Mouse (Mus musculus): Measurements from ENCODE around the gene Gatb. TPM values are rescaled to one million over a fixed set of nuclear protein-coding genes. Genes with fewer than 3 reads are reported as not detected.

The Gatb gene
- total and polyA plus RNA-seq, 2 experiments from 2014 or later: 21.1 to 62.9 TPM

DNA sequence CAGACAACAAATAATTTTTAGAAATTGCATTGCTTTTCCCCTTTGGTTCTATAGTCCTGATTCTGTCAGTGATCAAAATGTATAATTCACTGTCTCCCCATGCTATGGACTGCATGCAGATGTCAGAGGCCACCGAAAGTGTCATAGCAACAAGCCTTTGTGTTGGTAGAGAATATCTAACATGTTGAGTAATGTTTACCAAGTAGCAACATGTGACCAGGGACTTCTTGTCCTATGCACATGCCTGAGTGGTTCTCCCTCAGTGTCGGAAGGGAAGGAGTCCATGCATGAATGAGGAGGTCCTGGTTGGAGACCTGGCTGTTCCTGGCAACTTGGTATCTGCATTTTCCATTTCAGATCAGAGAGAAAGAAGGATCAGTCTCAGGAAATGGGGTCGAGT lies 92.2 kb downstream of the Gatb start:
- no peaks in the 10 kb centered on the region for H3K36me3 ChIP-seq (ENCODE audit: insufficient read depth)
- no peak for DNase-seq
- ATAC-seq: no peak
- H3K27me3 ChIP-seq (ENCODE audit: insufficient read depth, low read length): no peaks in the 10 kb centered on the region
- no peak overlapping the region for H3K27ac ChIP-seq (ENCODE audit: low read depth, low read length)
- 76% methylated on average over 3 of the region's 3 CpGs for WGBS
- H3K9me3 ChIP-seq (ENCODE audit: low read length): no peaks in the 10 kb centered on the region
- TF ChIP-seq CTCF (IDR thresholded peaks at IDR 0.05; ENCODE audit: low read depth): no peak
- peaks cover 16% of the 10 kb centered on the region for H3K4me1 ChIP-seq (ENCODE audit: insufficient read depth)
- no peak overlapping the region for H3K4me2 ChIP-seq (ENCODE audit: low read depth)
- H3K4me3 ChIP-seq (ENCODE audit: low read depth, low read length): no peak overlapping the region
- H3K9ac ChIP-seq: no peak overlapping the region

GRCm38 (mm10) chr3:85666736-85667135 lies 92.8 kb downstream of the Gatb start:
- Histone ChIP-seq H3K9ac (no peak overlapping the region), H3K27me3 (ENCODE audit: insufficient read depth, low read length) (no peaks in the 10 kb centered on the region), H3K4me3 (ENCODE audit: low read depth, low read length) (no peak overlapping the region), H3K4me1 (ENCODE audit: insufficient read depth) (peaks cover 16% of the 10 kb centered on the region), H3K36me3 (ENCODE audit: insufficient read depth) (no peaks in the 10 kb centered on the region), H3K27ac (ENCODE audit: low read depth, low read length) (peak overlapping the region; percentile 36; the same call in 1 of the 2 replicates), H3K4me2 (ENCODE audit: low read depth) (no peak overlapping the region), H3K9me3 (ENCODE audit: low read length) (no peaks in the 10 kb centered on the region)
- 61% methylated on average over 12 of the region's 12 CpGs for WGBS
- no peak for TF ChIP-seq CTCF (IDR thresholded peaks at IDR 0.05; ENCODE audit: low read depth)
- no peak for DNase-seq
- ATAC-seq: peak; percentile 24

DNA sequence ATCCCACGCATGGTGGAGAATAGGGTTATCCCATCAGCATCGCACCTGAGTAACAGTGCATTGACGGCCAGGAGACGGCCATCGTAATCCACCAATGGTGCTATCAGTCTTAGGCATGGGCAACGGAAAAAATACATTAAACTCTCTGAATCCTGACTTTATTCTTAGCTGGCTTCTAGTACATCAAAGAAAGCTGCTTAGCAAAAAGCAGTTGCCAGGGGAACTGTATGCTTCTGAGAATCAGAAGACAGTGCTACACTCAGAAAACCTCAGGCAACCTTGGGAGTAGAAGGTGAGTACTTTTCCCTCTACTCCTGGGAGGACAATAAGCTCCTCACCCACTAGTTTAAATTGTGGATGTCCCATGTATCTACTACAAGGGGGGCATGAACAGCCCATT lies 93.8 kb downstream of the Gatb start:
- no peak for TF ChIP-seq CTCF (IDR thresholded peaks at IDR 0.05; ENCODE audit: low read depth)
- Histone ChIP-seq H3K27ac (ENCODE audit: low read depth, low read length) (peak overlapping the region; percentile 36; the same call in 1 of the 2 replicates), H3K36me3 (ENCODE audit: insufficient read depth) (no peaks in the 10 kb centered on the region), H3K9me3 (ENCODE audit: low read length) (no peaks in the 10 kb centered on the region), H3K4me2 (ENCODE audit: low read depth) (no peak overlapping the region), H3K9ac (no peak overlapping the region), H3K4me3 (ENCODE audit: low read depth, low read length) (no peak overlapping the region), H3K4me1 (ENCODE audit: insufficient read depth) (peaks cover 12% of the 10 kb centered on the region), H3K27me3 (ENCODE audit: insufficient read depth, low read length) (no peaks in the 10 kb centered on the region)
- DNase-seq (peak; percentile 42), ATAC-seq (peak; percentile 52)
- 77% methylated on average over 6 of the region's 6 CpGs for WGBS

DNA sequence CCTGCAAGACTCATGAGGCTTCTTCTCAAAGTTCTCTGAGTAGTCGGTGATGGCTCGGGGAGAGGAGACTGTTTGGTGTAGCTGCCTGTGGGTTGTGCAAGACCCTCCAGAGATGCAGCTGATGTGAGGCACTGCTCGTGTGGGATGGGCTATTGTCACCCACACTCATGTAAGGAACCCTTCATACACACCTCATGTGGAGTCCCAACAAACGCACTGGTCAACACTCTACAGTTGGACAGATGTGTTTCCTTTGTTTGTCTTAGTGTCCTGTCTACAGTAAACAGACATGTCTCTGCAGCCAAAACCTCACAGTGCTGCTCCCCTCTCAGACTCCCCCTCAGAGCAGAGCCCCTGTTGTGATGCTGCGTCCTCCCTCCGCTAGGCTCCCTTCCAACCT lies 95.9 kb downstream of the Gatb start:
- Histone ChIP-seq H3K9ac (no peak overlapping the region), H3K27me3 (ENCODE audit: insufficient read depth, low read length) (no peaks in the 10 kb centered on the region), H3K9me3 (ENCODE audit: low read length) (no peaks in the 10 kb centered on the region), H3K27ac (ENCODE audit: low read depth, low read length) (no peak overlapping the region), H3K4me3 (ENCODE audit: low read depth, low read length) (no peak overlapping the region), H3K4me2 (ENCODE audit: low read depth) (no peak overlapping the region), H3K4me1 (ENCODE audit: insufficient read depth) (peaks cover 4% of the 10 kb centered on the region; the same call in 1 of the 2 replicates), H3K36me3 (ENCODE audit: insufficient read depth) (no peaks in the 10 kb centered on the region)
- DNase-seq (no peak), ATAC-seq (no peak)
- no peak for TF ChIP-seq CTCF (IDR thresholded peaks at IDR 0.05; ENCODE audit: low read depth)
- 81% methylated on average over 6 of the region's 6 CpGs for WGBS

- Histone ChIP-seq H3K27me3 (ENCODE audit: insufficient read depth, low read length) (no peaks in the 10 kb centered on the region), H3K4me1 (ENCODE audit: insufficient read depth) (no peaks in the 10 kb centered on the region), H3K36me3 (ENCODE audit: insufficient read depth) (no peaks in the 10 kb centered on the region), H3K9me3 (ENCODE audit: low read length) (no peaks in the 10 kb centered on the region), H3K9ac (no peak overlapping the region), H3K4me3 (ENCODE audit: low read depth, low read length) (no peak overlapping the region), H3K27ac (ENCODE audit: low read depth, low read length) (no peak overlapping the region), H3K4me2 (ENCODE audit: low read depth) (no peak overlapping the region)
- DNase-seq: no peak
- 75% methylated on average over 8 of the region's 8 CpGs for WGBS
- no peak for ATAC-seq
- TF ChIP-seq CTCF (IDR thresholded peaks at IDR 0.05; ENCODE audit: low read depth): no peak
Measured at GRCm38 (mm10) chr3:85677133-85677532, 103.2 kb downstream of the Gatb start.

DNA sequence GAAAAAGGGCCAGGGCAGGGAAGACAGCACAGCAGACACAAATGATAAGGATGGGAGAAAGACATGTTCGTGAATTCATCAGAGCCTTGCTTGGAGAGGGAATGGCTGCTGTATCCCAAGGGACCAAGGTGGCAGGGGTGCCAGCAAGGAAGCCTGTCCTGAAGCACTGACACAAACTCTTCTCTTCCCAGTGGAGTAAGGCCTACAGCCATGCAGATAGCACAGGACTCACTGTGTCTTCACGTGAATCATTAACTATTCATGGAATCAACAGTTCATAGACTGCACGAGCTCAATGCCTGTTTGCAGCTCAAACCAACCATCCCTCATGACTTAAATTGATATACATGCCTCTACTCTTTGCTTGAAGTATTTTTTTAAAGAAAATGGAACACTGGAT lies 104.0 kb downstream of the Gatb start:
- Histone ChIP-seq H3K4me2 (ENCODE audit: low read depth) (no peak overlapping the region), H3K27me3 (ENCODE audit: insufficient read depth, low read length) (no peaks in the 10 kb centered on the region), H3K4me3 (ENCODE audit: low read depth, low read length) (no peak overlapping the region), H3K9ac (no peak overlapping the region), H3K27ac (ENCODE audit: low read depth, low read length) (no peak overlapping the region), H3K36me3 (ENCODE audit: insufficient read depth) (no peaks in the 10 kb centered on the region), H3K4me1 (ENCODE audit: insufficient read depth) (no peaks in the 10 kb centered on the region), H3K9me3 (ENCODE audit: low read length) (no peaks in the 10 kb centered on the region)
- no peak for DNase-seq
- TF ChIP-seq CTCF (IDR thresholded peaks at IDR 0.05; ENCODE audit: low read depth): no peak
- no peak for ATAC-seq
- WGBS: 71% methylated on average over 3 of the region's 3 CpGs

GRCm38 (mm10) chr3:85679312-85679933 lies 105.5 kb downstream of the Gatb start:
- H3K27me3 ChIP-seq (ENCODE audit: insufficient read depth, low read length): no peaks in the 10 kb centered on the region
- WGBS: 86% methylated on average over 8 of the region's 8 CpGs
- no peaks in the 10 kb centered on the region for H3K36me3 ChIP-seq (ENCODE audit: insufficient read depth)
- TF ChIP-seq CTCF (IDR thresholded peaks at IDR 0.05; ENCODE audit: low read depth): no peak
- no peak overlapping the region for H3K4me2 ChIP-seq (ENCODE audit: low read depth)
- no peaks in the 10 kb centered on the region for H3K4me1 ChIP-seq (ENCODE audit: insufficient read depth)
- no peak overlapping the region for H3K9ac ChIP-seq
- no peak overlapping the region for H3K4me3 ChIP-seq (ENCODE audit: low read depth, low read length)
- ATAC-seq: no peak
- H3K9me3 ChIP-seq (ENCODE audit: low read length): no peaks in the 10 kb centered on the region
- no peak overlapping the region for H3K27ac ChIP-seq (ENCODE audit: low read depth, low read length)
- DNase-seq: no peak
